Mouse (Mus musculus) heart, adult 2 months (tissue): ENCODE data around the gene Otub1. TPM values are rescaled to one million over a fixed set of nuclear protein-coding genes. Genes with fewer than 3 reads are reported as not detected.
A peak's percentile ranks its signal among the peaks of the same experiment; 100 is the strongest.

Experiments
- DNase-seq, 2 experiments: peaks; one replicate each; pipeline ENCODE4 v3.0.0; 2021
- H3K27ac ChIP-seq: fragments of 200-600 bp; 2 replicates; pipeline ENCODE4 v1.8.1; 2022
- H3K27me3 ChIP-seq: fragments of 200-500 bp; 2 replicates; pipeline ENCODE4 v1.6.1; 2012; ENCODE audit warnings: mild to moderate bottlenecking, low read length, inconsistent platforms, mixed read lengths; ENCODE audit not compliant: control insufficient read depth, insufficient read depth
- H3K36me3 ChIP-seq: fragments of 200-500 bp; 2 replicates; pipeline ENCODE4 v1.6.1; 2012; ENCODE audit warnings: low read length, inconsistent platforms; ENCODE audit not compliant: control insufficient read depth, insufficient read depth
- H3K4me1 ChIP-seq: fragments of 200-500 bp; 2 replicates; pipeline ENCODE4 v1.6.1; 2011; ENCODE audit warnings: low read length; ENCODE audit not compliant: control insufficient read depth, insufficient read depth
- H3K4me3 ChIP-seq: fragments of 200-600 bp; 2 replicates; pipeline ENCODE4 v1.8.1; 2022
- H3K79me2 ChIP-seq: fragments of 200-500 bp; replicated peaks from 2 replicates; pipeline ENCODE4 v1.6.1; 2012; ENCODE audit warnings: mild to moderate bottlenecking, inconsistent platforms, low read length, moderate library complexity, mixed read lengths; ENCODE audit not compliant: control insufficient read depth, insufficient read depth
- H3K9ac ChIP-seq: fragments of 200-500 bp; 2 replicates; pipeline ENCODE4 v1.6.1; 2012; ENCODE audit warnings: low read depth, mild to moderate bottlenecking, control low read depth, inconsistent platforms, low read length, mixed read lengths
- CTCF ChIP-seq: fragments of 200-600 bp; IDR thresholded peaks from 2 replicates; pipeline ENCODE4 v1.8.1; 2022; ENCODE audit warnings: antibody characterized with exemption, mild to moderate bottlenecking, moderate library complexity
- EP300 ChIP-seq: fragments of 200-500 bp; IDR thresholded peaks from 2 replicates; pipeline ENCODE4 v1.6.1; 2011; ENCODE audit warnings: low read depth, low read length, control low read depth; ENCODE audit not compliant: insufficient read depth
- POLR2A ChIP-seq: fragments of 200-500 bp; IDR thresholded peaks from 2 replicates; pipeline ENCODE4 v1.6.1; 2011; ENCODE audit warnings: mild to moderate bottlenecking, low read depth, low read length, control low read depth; ENCODE audit not compliant: insufficient read depth
- WGBS: fragments of 180-500 bp; shearing (Covaris S2); methylation state at CpG from one replicate; pipeline ENCODE4 v1.1.7; 2018; 5-methylcytosine and 5-hydroxymethylcytosine counted together
- intact Hi-C: fragments of 180-260 bp; cut with DNase I; formaldehyde crosslinking; loops from one replicate; pipeline ENCODE4 v1.15.1; 2025
- polyA plus RNA-seq: library from polyadenylated mRNA; depleted of rRNA; stranded (reverse); fragments of >200 nt; gene quantifications from 2 replicates; pipeline ENCODE4 v1.2.3, GENCODE M21; 2012
- total RNA-seq, 2 experiments: library from RNA; stranded (reverse); gene quantifications; 2 replicates each; pipeline ENCODE4 v1.2.3; 2021

Otub1 gene
- total and polyA plus RNA-seq, 3 experiments, result 62.1 to 73.3 (median 70.9) TPM

- 83% methylated on average over 11 of the region's 11 CpGs for WGBS
- no peak for DNase-seq
- Histone ChIP-seq H3K4me3 (no peak overlapping the region), H3K79me2 (no peaks in the 10 kb centered on the region), H3K36me3 (no peaks in the 10 kb centered on the region), H3K27me3 (no peaks in the 10 kb centered on the region), H3K27ac (no peak overlapping the region), H3K4me1 (peaks cover 5% of the 10 kb centered on the region), H3K9ac (no peak overlapping the region)
- intact Hi-C loops, result no loop called here
- TF ChIP-seq CTCF (no peak), POLR2A (no peak), EP300 (no peak)
Measured at GRCm38 (mm10) chr19:7183419-7183818, 22.7 kb downstream of the Otub1 start.

GRCm38 (mm10) chr19:7182273-7182949, 23.7 kb downstream of the Otub1 start:
- Histone ChIP-seq H3K9ac (no peak overlapping the region), H3K27ac (no peak overlapping the region), H3K4me1 (peaks cover 5% of the 10 kb centered on the region), H3K27me3 (no peaks in the 10 kb centered on the region), H3K4me3 (no peak overlapping the region), H3K36me3 (no peaks in the 10 kb centered on the region), H3K79me2 (no peaks in the 10 kb centered on the region)
- WGBS, result 13% methylated on average over 23 of the region's 23 CpGs
- intact Hi-C loops, result no loop called here
- DNase-seq, result peak; percentile 50 to 58
- TF ChIP-seq EP300, result no peak
- TF ChIP-seq CTCF, result no peak
- TF ChIP-seq POLR2A, result no peak

- intact Hi-C loops, result no loop called here
- Histone ChIP-seq H3K27me3 (no peaks in the 10 kb centered on the region), H3K4me1 (peaks cover 5% of the 10 kb centered on the region), H3K4me3 (no peak overlapping the region), H3K79me2 (no peaks in the 10 kb centered on the region), H3K27ac (no peak overlapping the region), H3K36me3 (no peaks in the 10 kb centered on the region), H3K9ac (no peak overlapping the region)
- 72% methylated on average over 7 of the region's 7 CpGs for WGBS
- no peak for TF ChIP-seq CTCF
- TF ChIP-seq POLR2A, result no peak
- no peak for TF ChIP-seq EP300
- DNase-seq, result no peak
Measured at GRCm38 (mm10) chr19:7181496-7181895, 24.6 kb downstream of the Otub1 start.

- 73% methylated on average over 8 of the region's 8 CpGs for WGBS
Measured at GRCm38 (mm10) chr19:7180756-7181405, 25.2 kb downstream of the Otub1 start.

GRCm38 (mm10) chr19:7178841-7179452, 27.2 kb downstream of the Otub1 start:
- DNase-seq, result no peak
- TF ChIP-seq EP300 (no peak), CTCF (no peak), POLR2A (no peak)
- WGBS, result 31% methylated on average over 3 of the region's 3 CpGs
- H3K79me2 ChIP-seq, result no peaks in the 10 kb centered on the region
- H3K27me3 ChIP-seq, result no peaks in the 10 kb centered on the region
- H3K4me1 ChIP-seq, result peaks cover 5% of the 10 kb centered on the region
- H3K4me3 ChIP-seq, result no peak overlapping the region
- no peak overlapping the region for H3K27ac ChIP-seq
- H3K9ac ChIP-seq, result no peak overlapping the region
- intact Hi-C loops, result no loop called here
- H3K36me3 ChIP-seq, result no peaks in the 10 kb centered on the region

More at GRCm38 (mm10) chr19:7180756-7181405, 25.2 kb downstream of the Otub1 start:
- Histone ChIP-seq H3K27ac (no peak overlapping the region), H3K4me3 (no peak overlapping the region), H3K9ac (no peak overlapping the region), H3K27me3 (no peaks in the 10 kb centered on the region), H3K4me1 (peaks cover 5% of the 10 kb centered on the region), H3K79me2 (no peaks in the 10 kb centered on the region), H3K36me3 (no peaks in the 10 kb centered on the region)
- no peak for TF ChIP-seq EP300
- no peak for TF ChIP-seq CTCF
- no peak for TF ChIP-seq POLR2A
- DNase-seq, result peak in 1 of 2 experiments; percentile 49
- intact Hi-C loops, result no loop called here
